Mouse (Mus musculus): ENCODE measurements at regions not wholly inside any gene's neighbourhood (a gene's known extent, or its start where the extent isn't known, plus 50 kb on each side); places are given as distances from the start of the nearest gene placed in this dataset.
A peak's percentile ranks its signal among the peaks of the same experiment; 100 is the strongest.

DNA sequence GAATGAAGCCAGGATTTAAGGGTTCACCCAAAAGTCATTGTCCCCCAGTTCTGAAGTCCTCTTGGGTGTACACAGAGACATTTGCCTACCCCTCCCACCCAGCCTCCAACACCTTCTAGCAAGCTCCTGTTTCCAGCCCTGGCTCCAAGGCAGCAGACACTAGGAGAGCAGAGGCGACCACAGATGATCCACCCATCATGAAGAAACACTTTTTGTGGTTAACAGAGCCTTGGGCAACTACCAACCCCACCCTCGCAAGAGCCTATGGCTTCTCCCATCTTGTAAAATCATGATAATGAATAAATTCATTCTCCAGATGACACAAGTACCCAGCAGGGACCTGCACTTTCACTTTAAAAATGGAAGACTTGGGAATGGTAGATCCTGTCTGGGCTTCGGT lies 136.1 kb downstream of the Cartpt start:
- Histone ChIP-seq H3K36me3 (ENCODE audit: control insufficient read depth, insufficient read depth, low read length) (no peaks in the 10 kb centered on the region), H3K4me2 (no peak overlapping the region), H3K27ac (ENCODE audit: low read depth, low read length) (no peak overlapping the region), H3K27me3 (ENCODE audit: control insufficient read depth, insufficient read depth, low read length) (no peaks in the 10 kb centered on the region), H3K9me3 (ENCODE audit: control insufficient read depth, low read length) (no peaks in the 10 kb centered on the region), H3K9ac (ENCODE audit: low read length) (no peak overlapping the region), H3K4me1 (ENCODE audit: control insufficient read depth, insufficient read depth, low read length) (0 out of 2 replicates have a peak, but pooled peaks cover 3% of the 10 kb centered on the region), H3K4me3 (ENCODE audit: low read depth, low read length) (no peak overlapping the region)
- DNase-seq (ENCODE audit: low spot score, missing footprints) = no peak
- WGBS = 89% methylated on average over 3 of the region's 3 CpGs
- ATAC-seq (ENCODE audit: low FRiP score) = no peak

DNA sequence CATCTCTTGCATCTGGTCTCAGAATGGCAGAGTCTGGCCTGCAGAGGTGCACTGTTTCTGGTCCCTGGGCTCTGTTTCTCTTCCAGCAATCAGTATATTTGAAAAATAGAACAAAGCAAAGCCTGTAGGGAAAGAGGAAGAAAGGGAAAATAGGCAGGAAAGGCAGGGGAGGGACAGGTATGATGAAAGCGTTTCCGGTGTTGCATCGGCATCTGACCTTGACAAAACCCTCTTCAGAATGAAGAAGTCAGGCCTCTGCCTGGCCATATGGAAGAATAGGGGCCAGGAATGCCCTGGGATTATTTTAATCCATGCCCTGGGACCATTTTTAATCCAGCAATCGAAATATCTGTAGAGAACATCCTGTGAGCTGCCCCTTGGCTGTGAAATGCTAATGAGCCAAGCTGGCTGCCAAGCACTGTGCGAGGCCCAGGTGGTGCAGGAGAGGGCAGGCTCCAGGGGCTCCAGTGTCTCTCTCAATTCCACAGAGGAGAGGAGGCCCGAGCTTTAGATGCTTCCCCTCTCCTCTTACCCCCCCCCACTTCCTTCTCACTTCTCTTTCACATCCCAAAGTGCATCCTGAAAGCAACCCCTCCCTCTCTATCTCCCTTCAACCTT lies 136.7 kb downstream of the Cartpt start:
- Histone ChIP-seq H3K9me3 (ENCODE audit: control insufficient read depth, low read length) (no peaks in the 10 kb centered on the region), H3K4me3 (ENCODE audit: low read depth, low read length) (no peak overlapping the region), H3K36me3 (ENCODE audit: control insufficient read depth, insufficient read depth, low read length) (no peaks in the 10 kb centered on the region), H3K9ac (ENCODE audit: low read length) (no peak overlapping the region), H3K27me3 (ENCODE audit: control insufficient read depth, insufficient read depth, low read length) (no peaks in the 10 kb centered on the region), H3K4me2 (no peak overlapping the region), H3K27ac (ENCODE audit: low read depth, low read length) (no peak overlapping the region; the same call in 1 of the 2 replicates), H3K4me1 (ENCODE audit: control insufficient read depth, insufficient read depth, low read length) (0 out of 2 replicates have a peak, but pooled peaks cover 3% of the 10 kb centered on the region)
- 56% methylated on average over 6 of the region's 6 CpGs for WGBS
- no peak for DNase-seq (ENCODE audit: low spot score, missing footprints)
- peak; percentile 64; the same call in 1 of the 2 replicates for ATAC-seq (ENCODE audit: low FRiP score)

DNA sequence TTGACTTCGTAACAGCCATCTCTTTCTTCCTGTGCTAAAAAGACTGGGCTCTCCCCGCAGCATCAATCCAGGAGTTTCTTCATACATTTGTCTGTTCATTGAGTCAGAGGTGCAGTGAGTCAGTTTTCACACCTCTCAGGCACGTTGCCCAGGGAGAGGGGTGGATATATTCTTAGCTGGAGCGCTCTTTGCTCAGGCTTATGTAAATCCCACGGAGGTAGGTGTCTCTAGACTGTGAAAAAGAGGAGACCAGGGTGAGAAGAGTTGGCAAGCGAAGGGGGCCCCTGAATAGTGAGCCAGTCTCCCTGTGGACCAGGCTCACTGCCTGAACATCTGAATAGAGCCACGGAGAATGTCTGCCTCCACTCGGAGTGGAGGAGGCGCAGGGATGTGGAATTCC lies 139.0 kb downstream of the Cartpt start:
- no peaks in the 10 kb centered on the region for H3K36me3 ChIP-seq (ENCODE audit: control insufficient read depth, insufficient read depth, low read length)
- no peak overlapping the region for H3K9ac ChIP-seq (ENCODE audit: low read length)
- H3K4me2 ChIP-seq = no peak overlapping the region
- peak; percentile 28 for DNase-seq (ENCODE audit: low spot score, missing footprints)
- 57% methylated on average over 9 of the region's 9 CpGs for WGBS
- no peak overlapping the region for H3K27ac ChIP-seq (ENCODE audit: low read depth, low read length)
- 0 out of 2 replicates have a peak, but pooled peaks cover 3% of the 10 kb centered on the region for H3K4me1 ChIP-seq (ENCODE audit: control insufficient read depth, insufficient read depth, low read length)
- no peaks in the 10 kb centered on the region for H3K9me3 ChIP-seq (ENCODE audit: control insufficient read depth, low read length)
- no peaks in the 10 kb centered on the region for H3K27me3 ChIP-seq (ENCODE audit: control insufficient read depth, insufficient read depth, low read length)
- no peak overlapping the region for H3K4me3 ChIP-seq (ENCODE audit: low read depth, low read length)
- ATAC-seq (ENCODE audit: low FRiP score) = no peak

DNA sequence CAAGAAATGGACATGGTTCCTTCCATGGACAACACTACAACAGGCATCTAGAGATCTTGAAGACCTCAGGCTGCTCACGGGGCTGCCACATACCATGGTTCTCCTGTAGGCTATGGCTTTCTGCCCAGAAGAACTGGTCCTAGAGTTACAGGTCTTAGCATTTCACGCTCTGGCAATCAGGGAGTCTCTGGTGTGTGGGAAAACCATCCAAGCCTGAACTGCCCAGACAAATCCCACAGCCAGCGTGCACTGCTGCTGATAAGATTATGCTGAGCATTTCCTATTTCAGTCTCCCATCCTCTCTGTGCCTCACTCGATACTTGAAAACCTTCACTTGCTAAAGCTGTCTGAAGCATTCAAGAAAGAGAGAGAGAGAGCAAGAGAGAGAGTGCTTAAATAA lies 139.5 kb downstream of the Cartpt start:
- Histone ChIP-seq H3K27me3 (ENCODE audit: control insufficient read depth, insufficient read depth, low read length) (no peaks in the 10 kb centered on the region), H3K9me3 (ENCODE audit: control insufficient read depth, low read length) (no peaks in the 10 kb centered on the region), H3K36me3 (ENCODE audit: control insufficient read depth, insufficient read depth, low read length) (no peaks in the 10 kb centered on the region), H3K4me3 (ENCODE audit: low read depth, low read length) (no peak overlapping the region), H3K27ac (ENCODE audit: low read depth, low read length) (no peak overlapping the region), H3K4me1 (ENCODE audit: control insufficient read depth, insufficient read depth, low read length) (0 out of 2 replicates have a peak, but pooled peaks cover 3% of the 10 kb centered on the region), H3K9ac (ENCODE audit: low read length) (no peak overlapping the region), H3K4me2 (no peak overlapping the region)
- 40% methylated on average over 4 of the region's 4 CpGs for WGBS
- DNase-seq (ENCODE audit: low spot score, missing footprints) (peak; percentile 86), ATAC-seq (ENCODE audit: low FRiP score) (no peak)

DNA sequence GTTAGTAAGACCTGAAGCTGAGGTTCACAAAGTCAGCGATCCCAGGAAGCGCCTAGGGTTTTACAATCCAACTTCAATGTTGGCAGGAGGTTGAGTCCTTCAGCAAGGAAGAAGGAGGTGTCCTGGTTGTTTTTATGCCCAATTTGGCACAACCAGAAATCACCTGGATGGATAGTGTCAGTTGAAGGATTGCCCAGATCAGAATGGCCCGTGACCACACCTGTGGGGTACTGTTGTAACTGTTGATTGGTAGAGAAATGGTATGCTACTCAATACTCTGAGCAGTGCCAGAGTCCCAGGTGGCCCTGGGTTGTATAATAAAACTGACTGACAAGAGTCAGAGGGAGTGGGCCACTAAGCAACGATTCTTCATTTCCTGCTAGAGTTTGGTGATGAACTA lies 140.2 kb downstream of the Cartpt start:
- peak; percentile 64 for DNase-seq (ENCODE audit: low spot score, missing footprints)
- Histone ChIP-seq H3K27me3 (ENCODE audit: control insufficient read depth, insufficient read depth, low read length) (no peaks in the 10 kb centered on the region), H3K27ac (ENCODE audit: low read depth, low read length) (no peak overlapping the region), H3K9ac (ENCODE audit: low read length) (no peak overlapping the region), H3K4me2 (no peak overlapping the region), H3K4me1 (ENCODE audit: control insufficient read depth, insufficient read depth, low read length) (0 out of 2 replicates have a peak, but pooled peaks cover 3% of the 10 kb centered on the region), H3K36me3 (ENCODE audit: control insufficient read depth, insufficient read depth, low read length) (no peaks in the 10 kb centered on the region), H3K9me3 (ENCODE audit: control insufficient read depth, low read length) (no peaks in the 10 kb centered on the region), H3K4me3 (ENCODE audit: low read depth, low read length) (no peak overlapping the region)
- WGBS = 81% methylated on average over 4 of the region's 4 CpGs
- no peak for ATAC-seq (ENCODE audit: low FRiP score)

DNA sequence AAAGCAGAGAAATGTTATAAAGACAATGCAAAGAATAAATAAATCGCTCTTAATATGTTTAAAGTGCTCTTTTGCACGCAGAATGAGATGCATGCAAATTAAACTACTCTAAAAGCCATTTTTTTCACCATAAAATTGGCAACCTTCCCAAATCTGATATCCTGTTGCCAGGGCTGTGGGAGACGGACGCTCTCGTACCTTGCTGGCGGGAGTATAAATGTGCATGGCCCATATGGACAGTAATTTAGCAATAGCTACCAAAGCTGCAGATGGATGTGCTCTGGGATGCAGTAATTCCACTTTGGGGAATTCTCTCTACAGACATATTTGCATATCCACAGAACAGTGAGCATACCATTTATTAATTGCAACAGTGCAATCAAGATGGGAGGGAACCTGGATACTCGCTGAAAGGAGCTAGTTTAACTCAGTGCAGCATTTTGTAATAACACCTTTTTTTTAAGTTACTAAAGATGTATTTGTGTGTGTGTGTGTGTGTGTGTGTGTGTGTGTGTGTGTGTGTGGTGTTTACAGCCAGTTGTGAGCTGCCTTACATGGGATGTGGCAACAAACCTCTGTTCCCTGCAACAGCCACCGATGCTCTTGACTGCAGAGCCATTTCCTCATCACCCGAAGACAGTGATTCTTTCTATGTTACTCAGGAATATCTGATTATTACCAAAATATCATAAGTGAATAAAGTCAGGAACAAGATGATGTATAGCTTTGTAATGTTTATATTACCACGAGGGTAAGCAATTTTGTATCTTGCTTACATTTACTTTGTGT lies 141.4 kb downstream of the Cartpt start:
- 86% methylated on average over 10 of the region's 10 CpGs for WGBS
- Histone ChIP-seq H3K9me3 (ENCODE audit: control insufficient read depth, low read length) (no peaks in the 10 kb centered on the region), H3K36me3 (ENCODE audit: control insufficient read depth, insufficient read depth, low read length) (no peaks in the 10 kb centered on the region), H3K4me2 (no peak overlapping the region), H3K27ac (ENCODE audit: low read depth, low read length) (no peak overlapping the region), H3K4me3 (ENCODE audit: low read depth, low read length) (no peak overlapping the region), H3K9ac (ENCODE audit: low read length) (no peak overlapping the region), H3K27me3 (ENCODE audit: control insufficient read depth, insufficient read depth, low read length) (no peaks in the 10 kb centered on the region), H3K4me1 (ENCODE audit: control insufficient read depth, insufficient read depth, low read length) (0 out of 2 replicates have a peak, but pooled peaks cover 3% of the 10 kb centered on the region)
- DNase-seq (ENCODE audit: low spot score, missing footprints) (peak; percentile 77), ATAC-seq (ENCODE audit: low FRiP score) (no peak)

DNA sequence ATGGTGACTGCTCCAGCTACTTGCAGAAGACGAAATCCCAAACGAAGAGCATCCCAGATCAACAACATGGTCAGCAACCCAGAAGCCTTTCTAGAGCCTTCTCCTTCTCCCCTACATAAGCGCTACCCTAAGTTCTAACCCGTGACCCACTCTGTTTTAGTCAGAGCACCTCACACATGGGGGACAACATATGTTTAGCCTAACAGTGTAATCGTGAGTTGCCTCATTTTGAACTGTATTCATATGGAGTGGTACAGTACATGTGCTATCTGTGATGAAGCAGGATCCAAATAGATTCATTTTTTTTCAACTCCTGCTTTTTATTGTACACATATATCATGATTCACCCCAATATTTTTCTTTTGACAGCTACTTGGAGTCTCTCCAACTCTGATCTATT lies 146.2 kb downstream of the Cartpt start:
- ATAC-seq (ENCODE audit: low FRiP score) = no peak

DNA sequence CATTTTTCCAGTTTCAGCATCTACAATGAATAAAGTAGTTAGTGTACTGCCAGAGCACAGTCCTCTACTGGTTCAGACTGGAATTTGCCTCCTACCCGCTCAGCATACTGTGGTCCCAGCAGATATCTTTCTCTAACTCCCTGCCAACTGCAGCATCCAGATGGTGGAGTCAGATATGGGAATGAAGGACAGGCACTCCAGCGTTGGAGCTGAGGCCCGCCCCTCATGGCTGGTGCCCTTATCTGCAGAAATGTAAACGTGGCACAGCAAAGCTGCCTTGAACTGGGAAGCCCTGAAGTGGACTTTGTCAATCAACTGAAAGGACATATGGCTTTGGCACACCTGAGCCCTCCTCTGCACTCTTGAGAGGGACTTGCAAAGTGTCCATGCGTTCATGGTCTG lies 146.6 kb downstream of the Cartpt start:
- Histone ChIP-seq H3K36me3 (ENCODE audit: control insufficient read depth, insufficient read depth, low read length) (no peaks in the 10 kb centered on the region), H3K4me3 (ENCODE audit: low read depth, low read length) (no peak overlapping the region), H3K9ac (ENCODE audit: low read length) (no peak overlapping the region), H3K27ac (ENCODE audit: low read depth, low read length) (no peak overlapping the region), H3K27me3 (ENCODE audit: control insufficient read depth, insufficient read depth, low read length) (no peaks in the 10 kb centered on the region), H3K9me3 (ENCODE audit: control insufficient read depth, low read length) (no peaks in the 10 kb centered on the region), H3K4me1 (ENCODE audit: control insufficient read depth, insufficient read depth, low read length) (no peaks in the 10 kb centered on the region), H3K4me2 (no peak overlapping the region)
- no peak for DNase-seq (ENCODE audit: low spot score, missing footprints)
- WGBS = 76% methylated on average over 5 of the region's 5 CpGs
- no peak for ATAC-seq (ENCODE audit: low FRiP score)

More for the DNA sequence above, 146.2 kb downstream of the Cartpt start:
- Histone ChIP-seq H3K27me3 (ENCODE audit: control insufficient read depth, insufficient read depth, low read length) (no peaks in the 10 kb centered on the region), H3K4me3 (ENCODE audit: low read depth, low read length) (no peak overlapping the region), H3K4me2 (no peak overlapping the region), H3K36me3 (ENCODE audit: control insufficient read depth, insufficient read depth, low read length) (no peaks in the 10 kb centered on the region), H3K4me1 (ENCODE audit: control insufficient read depth, insufficient read depth, low read length) (no peaks in the 10 kb centered on the region), H3K9ac (ENCODE audit: low read length) (no peak overlapping the region), H3K27ac (ENCODE audit: low read depth, low read length) (no peak overlapping the region), H3K9me3 (ENCODE audit: control insufficient read depth, low read length) (no peaks in the 10 kb centered on the region)
- DNase-seq (ENCODE audit: low spot score, missing footprints) = no peak
- WGBS = 92% methylated on average over 5 of the region's 5 CpGs

DNA sequence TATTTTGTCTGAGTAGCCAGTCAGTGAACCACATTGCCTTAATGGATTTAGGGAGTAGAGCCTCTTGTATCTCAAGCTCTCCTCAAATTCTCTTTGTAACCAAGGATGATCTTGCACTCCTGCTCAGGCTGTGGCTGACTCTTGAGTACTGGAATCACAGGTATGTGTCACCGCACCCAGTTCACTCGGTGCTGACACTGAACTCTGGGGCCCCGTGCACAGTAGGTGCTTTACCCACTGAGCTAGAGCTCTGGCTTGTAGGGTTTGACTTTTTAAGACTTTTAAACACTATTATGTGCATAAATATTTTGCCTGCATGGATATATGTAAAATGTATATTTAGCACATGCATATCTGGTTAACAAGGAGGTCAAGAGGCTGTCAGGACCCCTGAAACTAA lies 147.4 kb downstream of the Cartpt start:
- H3K4me1 ChIP-seq (ENCODE audit: control insufficient read depth, insufficient read depth, low read length) = no peaks in the 10 kb centered on the region
- H3K4me2 ChIP-seq = no peak overlapping the region
- H3K9ac ChIP-seq (ENCODE audit: low read length) = no peak overlapping the region
- H3K4me3 ChIP-seq (ENCODE audit: low read depth, low read length) = no peak overlapping the region
- H3K9me3 ChIP-seq (ENCODE audit: control insufficient read depth, low read length) = no peaks in the 10 kb centered on the region
- WGBS = 90% methylated on average over 3 of the region's 3 CpGs
- no peak for DNase-seq (ENCODE audit: low spot score, missing footprints)
- H3K27me3 ChIP-seq (ENCODE audit: control insufficient read depth, insufficient read depth, low read length) = no peaks in the 10 kb centered on the region
- no peak overlapping the region for H3K27ac ChIP-seq (ENCODE audit: low read depth, low read length)
- no peaks in the 10 kb centered on the region for H3K36me3 ChIP-seq (ENCODE audit: control insufficient read depth, insufficient read depth, low read length)
- ATAC-seq (ENCODE audit: low FRiP score) = no peak
